Mouse (Mus musculus) kidney, embryonic 16.5 days (tissue): ENCODE measurements at regions not wholly inside any gene's neighbourhood (a gene's known extent, or its start where the extent isn't known, plus 50 kb on each side); places are given as distances from the start of the nearest gene placed in this dataset.

ENCODE experiments used
- ATAC-seq: fragments of 200-750 bp; cut with Nextera tagmentation; 2 replicates; pipeline ENCODE4 v1.8.0; 2017; ENCODE audit warnings: moderate TSS enrichment; ENCODE audit not compliant: low FRiP score, low TSS enrichment
- H3K27ac ChIP-seq: fragments of 300-500 bp; sonication (generic); 2 replicates; pipeline ENCODE4 v1.5.1; 2014; ENCODE audit warnings: low read length
- H3K27me3 ChIP-seq: fragments of 300-500 bp; sonication (generic); 2 replicates; pipeline ENCODE4 v1.6.1; 2014; ENCODE audit warnings: low read length, control low read depth, mixed read lengths; ENCODE audit not compliant: insufficient read depth
- H3K36me3 ChIP-seq: fragments of 300-500 bp; sonication (generic); 2 replicates; pipeline ENCODE4 v1.6.1; 2014; ENCODE audit warnings: low read length, control low read depth, mixed read lengths; ENCODE audit not compliant: insufficient read depth
- H3K4me1 ChIP-seq: fragments of 300-500 bp; sonication (generic); 2 replicates; pipeline ENCODE4 v1.6.1; 2014; ENCODE audit warnings: low read length, control low read depth, mixed read lengths; ENCODE audit not compliant: insufficient read depth
- H3K4me2 ChIP-seq: fragments of 300-500 bp; sonication (generic); replicated peaks from 2 replicates; pipeline ENCODE4 v1.6.1; 2014; ENCODE audit warnings: low read depth, low read length
- H3K4me3 ChIP-seq: fragments of 300-500 bp; sonication (generic); 2 replicates; pipeline ENCODE4 v1.5.1; 2014; ENCODE audit warnings: mild to moderate bottlenecking, low read length
- H3K9ac ChIP-seq: fragments of 300-500 bp; sonication (generic); replicated peaks from 2 replicates; pipeline ENCODE4 v1.6.1; 2014; ENCODE audit warnings: low read length
- H3K9me3 ChIP-seq: fragments of 300-500 bp; sonication (generic); 2 replicates; pipeline ENCODE4 v1.6.1; 2016; ENCODE audit warnings: low read length, control low read depth
- WGBS: fragments of 180-500 bp; shearing (Covaris S2); extraction: QIAGEN DNeasy Blood & Tissue Kit; methylation state at CpG from one replicate; pipeline ENCODE4 v1.1.7; 2014; 5-methylcytosine and 5-hydroxymethylcytosine counted together

DNA sequence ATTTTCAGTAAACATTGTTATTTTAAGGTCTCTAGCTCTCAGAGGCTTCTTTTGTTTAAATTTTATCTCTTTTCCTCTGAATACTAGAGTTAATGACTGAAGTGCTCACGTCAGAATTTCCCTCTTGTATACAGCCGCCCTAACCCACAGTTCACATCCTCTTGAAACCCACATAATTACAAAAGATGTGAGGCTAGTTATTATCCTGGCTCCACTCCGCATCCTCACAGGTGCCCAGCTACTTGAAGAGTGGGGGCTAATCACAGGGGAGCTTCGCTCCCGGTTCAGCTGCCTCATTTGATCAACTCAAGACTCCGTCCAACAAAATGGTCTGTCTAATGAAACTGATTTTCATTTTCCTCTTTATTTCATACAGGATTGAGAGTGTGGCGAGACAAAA is 499.6 kb upstream of the Fam92a start:
- no peak overlapping the region for H3K4me2 ChIP-seq
- H3K9me3 ChIP-seq = no peaks in the 10 kb centered on the region
- WGBS = 82% methylated on average over 7 of the region's 7 CpGs
- no peak overlapping the region for H3K9ac ChIP-seq
- no peaks in the 10 kb centered on the region for H3K4me1 ChIP-seq
- no peak for ATAC-seq
- no peak overlapping the region for H3K4me3 ChIP-seq
- H3K36me3 ChIP-seq = no peaks in the 10 kb centered on the region
- H3K27ac ChIP-seq = no peak overlapping the region
- no peaks in the 10 kb centered on the region for H3K27me3 ChIP-seq

DNA sequence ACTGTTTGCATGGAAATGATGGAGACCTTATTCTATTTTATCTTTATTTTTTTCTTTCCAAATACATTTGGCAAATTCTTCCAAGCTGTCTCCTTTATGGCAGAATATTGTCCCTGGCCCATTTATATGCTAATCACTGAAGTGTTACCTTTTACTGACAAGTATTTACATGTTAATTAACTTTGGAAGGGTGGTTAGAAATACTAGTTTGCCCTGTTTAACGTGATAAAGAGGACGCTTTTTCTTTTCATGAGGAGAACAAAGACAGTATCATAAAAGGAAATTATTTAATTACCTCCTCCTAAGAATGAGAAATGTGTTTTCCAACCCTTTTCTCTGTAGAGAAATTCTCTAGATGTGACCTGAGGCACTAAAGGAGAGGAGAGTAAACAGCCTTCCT is 491.4 kb upstream of the Fam92a start:
- Histone ChIP-seq H3K4me2 (no peak overlapping the region), H3K4me3 (no peak overlapping the region), H3K4me1 (no peaks in the 10 kb centered on the region), H3K27me3 (no peaks in the 10 kb centered on the region), H3K27ac (no peak overlapping the region), H3K9ac (no peak overlapping the region), H3K36me3 (no peaks in the 10 kb centered on the region), H3K9me3 (no peaks in the 10 kb centered on the region)
- WGBS = 11% methylated on average over 2 of the region's 2 CpGs
- no peak for ATAC-seq

DNA sequence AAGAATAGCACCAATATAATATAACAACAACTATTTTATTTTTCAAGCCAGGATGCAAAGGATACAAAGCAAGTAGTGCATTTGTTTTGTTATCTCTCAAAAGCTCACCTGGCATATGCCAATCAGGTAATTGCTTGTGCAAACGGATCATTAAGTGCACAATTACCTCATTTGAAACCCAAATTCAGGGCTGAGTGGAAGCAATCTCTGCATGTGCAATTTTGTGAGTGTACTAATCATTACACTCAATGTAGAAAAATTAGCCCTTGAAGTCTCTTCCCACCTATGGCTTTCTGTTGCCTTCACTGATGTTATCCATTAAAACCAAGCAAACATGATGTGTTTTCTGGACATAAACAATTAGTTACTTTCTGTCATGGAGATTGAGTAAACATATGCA is 490.9 kb upstream of the Fam92a start:
- Histone ChIP-seq H3K4me2 (no peak overlapping the region), H3K36me3 (no peaks in the 10 kb centered on the region), H3K27ac (no peak overlapping the region), H3K27me3 (no peaks in the 10 kb centered on the region), H3K9me3 (no peaks in the 10 kb centered on the region), H3K4me1 (no peaks in the 10 kb centered on the region), H3K9ac (no peak overlapping the region), H3K4me3 (no peak overlapping the region)
- 51% methylated on average over 1 of the region's 1 CpGs for WGBS
- no peak for ATAC-seq

DNA sequence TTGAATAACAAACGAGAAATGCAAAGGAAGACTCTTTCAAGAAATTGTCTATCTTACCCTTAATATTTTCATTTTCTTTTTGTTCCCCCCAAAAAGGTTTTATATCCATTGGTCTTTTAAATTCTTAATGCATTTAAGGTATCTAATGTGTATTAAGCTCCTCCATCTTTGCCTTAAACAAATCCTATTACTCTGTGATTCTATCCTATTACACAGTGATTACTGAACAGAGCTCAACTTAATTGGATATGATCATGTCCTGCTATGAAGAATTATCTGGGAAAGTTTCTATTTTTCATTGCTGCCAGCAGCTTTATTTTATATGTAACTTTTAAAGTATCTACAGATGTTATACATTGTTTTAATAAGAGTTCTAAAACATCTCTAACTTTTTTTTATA is 487.3 kb upstream of the Fam92a start:
- Histone ChIP-seq H3K27me3 (no peaks in the 10 kb centered on the region), H3K27ac (no peak overlapping the region), H3K9me3 (no peaks in the 10 kb centered on the region), H3K4me2 (no peak overlapping the region), H3K4me3 (no peak overlapping the region), H3K36me3 (no peaks in the 10 kb centered on the region), H3K4me1 (no peaks in the 10 kb centered on the region), H3K9ac (no peak overlapping the region)
- WGBS = 71% methylated on average over 1 of the region's 1 CpGs
- ATAC-seq = no peak

DNA sequence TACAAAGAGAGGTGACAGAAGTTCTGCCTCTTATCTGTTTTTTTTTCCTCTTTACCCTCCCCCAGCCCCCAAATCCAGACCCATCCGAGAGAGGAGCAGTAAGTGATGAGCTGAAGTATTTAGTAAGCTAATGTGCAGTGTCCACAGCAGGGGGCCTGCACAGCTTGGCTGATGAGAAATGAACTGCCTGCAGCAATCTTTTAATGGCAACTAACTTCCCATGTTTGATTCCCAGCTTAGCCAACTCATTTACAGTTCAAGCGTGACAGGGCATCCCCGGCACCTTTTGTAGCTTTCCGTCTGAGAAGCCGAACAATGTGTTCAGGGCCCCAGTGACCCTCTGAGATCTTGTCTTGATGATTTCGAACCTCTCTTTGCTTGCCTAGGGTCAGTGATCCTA is 486.8 kb upstream of the Fam92a start:
- no peaks in the 10 kb centered on the region for H3K36me3 ChIP-seq
- no peak overlapping the region for H3K4me3 ChIP-seq

DNA sequence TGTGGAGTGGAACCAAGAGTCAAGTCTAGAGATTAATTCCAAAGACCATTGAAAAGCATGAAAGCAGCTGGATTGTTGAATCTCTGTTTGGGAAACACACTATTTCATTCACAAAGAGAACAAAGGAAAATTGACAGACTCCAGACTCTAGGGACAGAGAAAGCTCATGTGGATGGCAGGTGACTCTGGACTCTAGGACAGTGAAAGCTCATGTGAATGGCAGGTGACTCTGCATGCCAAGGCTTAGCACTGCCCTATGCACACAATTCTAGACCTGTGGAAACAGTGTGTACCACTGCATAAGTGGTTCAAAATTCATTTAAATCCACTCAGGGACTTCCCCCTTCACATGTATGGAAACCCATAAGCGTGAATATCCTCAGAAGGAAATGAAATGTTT is 486.0 kb upstream of the Fam92a start:
- no peaks in the 10 kb centered on the region for H3K27me3 ChIP-seq
- no peak overlapping the region for H3K4me3 ChIP-seq
- H3K36me3 ChIP-seq = no peaks in the 10 kb centered on the region
- no peak overlapping the region for H3K9ac ChIP-seq
- no peak overlapping the region for H3K27ac ChIP-seq
- ATAC-seq = no peak
- WGBS = 97% methylated on average over 1 of the region's 1 CpGs
- H3K4me2 ChIP-seq = no peak overlapping the region
- H3K9me3 ChIP-seq = no peaks in the 10 kb centered on the region
- no peaks in the 10 kb centered on the region for H3K4me1 ChIP-seq

More for the DNA sequence above, 486.8 kb upstream of the Fam92a start:
- no peaks in the 10 kb centered on the region for H3K4me1 ChIP-seq
- no peaks in the 10 kb centered on the region for H3K27me3 ChIP-seq
- H3K9me3 ChIP-seq = no peaks in the 10 kb centered on the region
- no peak overlapping the region for H3K27ac ChIP-seq
- ATAC-seq = no peak
- H3K4me2 ChIP-seq = no peak overlapping the region
- H3K9ac ChIP-seq = no peak overlapping the region
- WGBS = 45% methylated on average over 6 of the region's 6 CpGs

DNA sequence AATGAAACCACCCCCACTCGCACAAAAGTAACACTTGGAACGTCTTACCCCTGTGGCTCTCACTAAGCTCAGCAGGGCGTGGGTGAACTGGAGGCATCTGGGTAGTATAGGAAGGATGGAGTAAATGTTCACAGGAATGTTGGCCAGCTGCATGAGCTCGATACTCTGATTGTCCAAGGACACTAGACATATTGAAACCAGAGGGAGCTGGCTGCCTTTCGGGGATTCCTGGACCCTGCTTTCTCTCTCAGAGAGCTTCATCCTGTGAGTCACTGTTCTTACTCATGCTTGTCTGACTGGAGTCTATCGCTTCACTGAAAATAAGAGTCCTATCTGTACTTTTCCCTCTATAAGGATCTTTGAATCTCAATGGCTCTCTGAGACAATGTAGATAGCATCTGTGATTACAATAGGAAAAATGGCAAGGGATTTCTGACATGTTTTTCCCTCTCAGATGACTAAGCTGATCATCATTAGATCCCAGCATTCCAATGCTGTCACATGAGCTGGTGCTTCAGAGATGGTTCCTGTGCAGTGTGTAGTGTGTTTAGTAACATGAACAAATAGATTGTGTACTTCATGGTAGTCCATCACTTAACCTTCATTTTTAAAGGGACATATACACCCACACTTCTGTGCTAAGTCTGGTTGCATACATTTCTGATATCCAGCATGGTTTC is 485.2 kb upstream of the Fam92a start:
- no peak for ATAC-seq
- H3K36me3 ChIP-seq = no peaks in the 10 kb centered on the region
- WGBS = 88% methylated on average over 6 of the region's 6 CpGs

DNA sequence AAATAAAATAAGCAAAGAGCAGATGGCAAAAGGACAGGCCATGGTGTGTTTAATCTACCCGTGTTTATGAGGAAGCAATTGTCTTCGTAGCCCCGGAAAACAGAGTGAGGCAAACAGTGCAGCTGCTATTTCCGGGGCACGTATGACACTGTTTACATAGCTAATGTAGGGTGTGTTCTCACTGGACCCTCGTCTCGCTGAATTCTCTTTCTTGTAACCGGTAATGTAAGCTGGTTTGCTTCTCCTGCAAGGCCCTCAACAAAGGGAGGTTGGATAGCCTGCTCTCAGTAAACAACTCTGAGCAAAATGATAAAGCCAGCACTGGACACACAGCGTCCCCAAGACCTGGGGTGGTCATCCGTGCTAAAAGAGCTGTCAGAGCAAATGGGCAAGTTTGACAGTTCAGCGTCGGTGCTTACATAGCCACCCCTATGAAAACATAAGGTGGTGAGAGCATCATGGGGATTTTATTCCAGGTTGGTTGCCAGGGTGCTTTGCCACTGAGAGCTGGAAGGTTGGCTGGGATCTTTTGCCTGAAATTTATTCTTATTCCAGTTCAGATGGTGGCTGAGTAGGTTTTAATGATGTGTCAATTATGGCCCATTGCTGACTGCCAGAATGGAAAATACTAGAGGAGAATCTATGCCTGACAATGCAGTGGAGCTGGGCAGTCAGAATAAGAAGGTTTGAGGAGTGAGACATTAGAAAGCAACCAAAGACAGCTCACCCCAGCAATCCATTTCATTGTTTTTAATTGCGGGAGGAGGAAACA is 483.8 kb upstream of the Fam92a start:
- peak overlapping the region; percentile 36 for H3K4me3 ChIP-seq
- H3K4me2 ChIP-seq = peak overlapping the region; percentile 58
- H3K9me3 ChIP-seq = no peaks in the 10 kb centered on the region
- no peaks in the 10 kb centered on the region for H3K27me3 ChIP-seq
- 23% methylated on average over 13 of the region's 13 CpGs for WGBS
- peak; percentile 23; the same call in 1 of the 2 replicates for ATAC-seq
- no peak overlapping the region for H3K27ac ChIP-seq
- H3K9ac ChIP-seq = peak overlapping the region; percentile 30; the same call in 1 of the 2 replicates
- H3K36me3 ChIP-seq = no peaks in the 10 kb centered on the region
- no peaks in the 10 kb centered on the region for H3K4me1 ChIP-seq

More for the DNA sequence above, 485.2 kb upstream of the Fam92a start:
- H3K4me2 ChIP-seq = no peak overlapping the region
- H3K4me3 ChIP-seq = no peak overlapping the region
- no peaks in the 10 kb centered on the region for H3K27me3 ChIP-seq
- no peaks in the 10 kb centered on the region for H3K4me1 ChIP-seq
- H3K9ac ChIP-seq = no peak overlapping the region
- no peaks in the 10 kb centered on the region for H3K9me3 ChIP-seq
- H3K27ac ChIP-seq = no peak overlapping the region

DNA sequence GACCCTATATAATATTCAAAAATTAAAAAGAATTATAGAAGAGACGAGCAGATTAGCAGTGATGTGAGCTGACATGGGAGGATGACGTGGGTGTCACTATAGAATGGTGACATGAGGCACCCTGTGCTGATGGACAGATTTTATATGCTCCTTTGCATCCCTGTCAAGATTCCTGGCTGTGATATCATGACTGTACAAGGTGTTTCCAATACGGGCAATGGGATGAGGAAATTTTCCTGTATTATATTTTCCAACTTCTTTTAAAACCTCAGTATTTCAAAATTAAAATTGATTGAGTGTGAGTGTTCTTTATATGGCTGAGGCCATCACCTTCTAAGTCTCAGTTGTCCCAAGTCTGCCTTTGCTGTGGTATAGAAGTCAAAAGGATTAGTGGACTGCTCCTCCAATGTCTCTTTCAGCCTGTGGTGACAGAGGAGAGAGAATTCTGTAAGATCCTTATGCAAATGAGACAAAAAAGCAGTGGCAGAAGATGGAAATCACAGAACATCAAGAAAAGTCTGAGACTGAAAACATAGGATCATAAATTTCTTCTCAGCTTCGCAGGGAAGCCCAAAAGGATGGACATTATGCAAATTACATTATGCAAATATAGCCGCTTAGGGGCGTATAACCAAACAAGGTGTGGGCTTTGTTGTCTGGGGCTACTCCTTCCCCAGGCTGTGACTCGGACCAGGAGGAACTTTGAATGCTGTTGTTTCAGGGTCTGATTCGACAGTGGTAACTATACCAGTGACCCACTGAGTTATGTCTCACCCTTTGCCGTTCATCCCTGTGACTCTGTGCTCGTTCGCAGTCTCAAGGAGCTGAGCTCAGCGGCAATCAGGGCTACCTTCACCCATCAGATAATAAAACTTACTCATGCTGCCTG is 483.0 kb upstream of the Fam92a start:
- Histone ChIP-seq H3K9ac (peak overlapping the region; percentile 30; the same call in 1 of the 2 replicates), H3K36me3 (no peaks in the 10 kb centered on the region), H3K4me2 (peak overlapping the region; percentile 58), H3K27me3 (no peaks in the 10 kb centered on the region), H3K9me3 (no peaks in the 10 kb centered on the region), H3K4me1 (no peaks in the 10 kb centered on the region), H3K4me3 (peak overlapping the region; percentile 36), H3K27ac (no peak overlapping the region)
- WGBS = 33% methylated on average over 12 of the region's 12 CpGs
- ATAC-seq = peak; percentile 57; the same call in 1 of the 2 replicates
